Mouse (Mus musculus): Measurements from ENCODE around the gene Barx1. TPM values are rescaled to one million over a fixed set of nuclear protein-coding genes. Genes with fewer than 3 reads are reported as not detected.
A peak's percentile ranks its signal among the peaks of the same experiment; 100 is the strongest.

The Barx1 gene
- polyA plus RNA-seq, 1 experiment from 2014 or later: 0.57 TPM

GRCm38 (mm10) chr13:48660741-48661140 lies 2.1 kb upstream of the Barx1 start:
- H3K27ac ChIP-seq (replicated peaks in 1 of 2; ENCODE audit: control insufficient read depth in 1 of 2, insufficient read depth in 1 of 2, low read depth in 2 of 2, low read length in 2 of 2): no peak overlapping the region

GRCm38 (mm10) chr13:48661561-48661960 lies 1.2 kb upstream of the Barx1 start:
- WGBS: 14% methylated on average over 1 of the region's 1 CpGs

More at GRCm38 (mm10) chr13:48660741-48661140, 2.1 kb upstream of the Barx1 start:
- no peak overlapping the region for H3K9ac ChIP-seq (ENCODE audit: low read length)
- H3K4me2 ChIP-seq (ENCODE audit: low read length): no peak overlapping the region
- H3K9me3 ChIP-seq (ENCODE audit: control insufficient read depth, low read length): no peaks in the 10 kb centered on the region
- WGBS: 22% methylated on average over 6 of the region's 6 CpGs
- no peaks in the 10 kb centered on the region for H3K36me3 ChIP-seq (ENCODE audit: control insufficient read depth, insufficient read depth, low read length)
- no peak overlapping the region for H3K4me3 ChIP-seq (ENCODE audit: control insufficient read depth in 1 of 2, insufficient read depth in 1 of 2, low read depth in 1 of 2, low read length in 2 of 2)
- H3K4me1 ChIP-seq (ENCODE audit: control insufficient read depth in 2 of 2, insufficient read depth in 2 of 2, low read length in 2 of 2): peaks cover 3 to 32% of the 10 kb centered on the region in 2 experiments
- no peak for ATAC-seq (ENCODE audit: insufficient number of reproducible peaks, insufficient read depth, low FRiP score, low read depth)
- H3K27me3 ChIP-seq (ENCODE audit: control insufficient read depth, insufficient read depth, low read length): peaks cover 95% of the 10 kb centered on the region

GRCm38 (mm10) chr13:48663211-48663987 lies 601 bp downstream of the Barx1 start:
- no peaks in the 10 kb centered on the region for H3K36me3 ChIP-seq (ENCODE audit: control insufficient read depth, insufficient read depth, low read length)
- WGBS: 5% methylated on average over 53 of the region's 54 CpGs
- H3K4me1 ChIP-seq (ENCODE audit: control insufficient read depth in 2 of 2, insufficient read depth in 2 of 2, low read length in 2 of 2): peaks cover 3 to 30% of the 10 kb centered on the region in 2 experiments
- peak overlapping the region; percentile 30 to 46 for H3K4me3 ChIP-seq (ENCODE audit: control insufficient read depth in 1 of 2, insufficient read depth in 1 of 2, low read depth in 1 of 2, low read length in 2 of 2)
- peak overlapping the region; percentile 22; the same call in 1 of the 2 replicates for H3K9ac ChIP-seq (ENCODE audit: low read length)
- H3K4me2 ChIP-seq (ENCODE audit: low read length): peak overlapping the region; percentile 85
- H3K27ac ChIP-seq (replicated peaks in 1 of 2; ENCODE audit: control insufficient read depth in 1 of 2, insufficient read depth in 1 of 2, low read depth in 2 of 2, low read length in 2 of 2): no peak overlapping the region
- no peak for ATAC-seq (ENCODE audit: insufficient number of reproducible peaks, insufficient read depth, low FRiP score, low read depth)
- no peaks in the 10 kb centered on the region for H3K9me3 ChIP-seq (ENCODE audit: control insufficient read depth, low read length)
- peaks cover 95% of the 10 kb centered on the region for H3K27me3 ChIP-seq (ENCODE audit: control insufficient read depth, insufficient read depth, low read length)

More at GRCm38 (mm10) chr13:48661561-48661960, 1.2 kb upstream of the Barx1 start:
- Histone ChIP-seq H3K9ac (ENCODE audit: low read length) (no peak overlapping the region), H3K27ac (replicated peaks in 1 of 2; ENCODE audit: control insufficient read depth in 1 of 2, insufficient read depth in 1 of 2, low read depth in 2 of 2, low read length in 2 of 2) (no peak overlapping the region), H3K9me3 (ENCODE audit: control insufficient read depth, low read length) (no peaks in the 10 kb centered on the region), H3K4me3 (ENCODE audit: control insufficient read depth in 1 of 2, insufficient read depth in 1 of 2, low read depth in 1 of 2, low read length in 2 of 2) (no peak overlapping the region), H3K4me2 (ENCODE audit: low read length) (no peak overlapping the region), H3K27me3 (ENCODE audit: control insufficient read depth, insufficient read depth, low read length) (peaks cover 95% of the 10 kb centered on the region), H3K36me3 (ENCODE audit: control insufficient read depth, insufficient read depth, low read length) (no peaks in the 10 kb centered on the region), H3K4me1 (ENCODE audit: control insufficient read depth in 2 of 2, insufficient read depth in 2 of 2, low read length in 2 of 2) (peaks cover 3 to 32% of the 10 kb centered on the region in 2 experiments)
- no peak for ATAC-seq (ENCODE audit: insufficient number of reproducible peaks, insufficient read depth, low FRiP score, low read depth)

GRCm38 (mm10) chr13:48663988-48664339 lies 1.2 kb downstream of the Barx1 start:
- no peak for ATAC-seq (ENCODE audit: insufficient number of reproducible peaks, insufficient read depth, low FRiP score, low read depth)
- no peaks in the 10 kb centered on the region for H3K36me3 ChIP-seq (ENCODE audit: control insufficient read depth, insufficient read depth, low read length)

GRCm38 (mm10) chr13:48664916-48665655 lies 2.3 kb downstream of the Barx1 start:
- H3K4me3 ChIP-seq (ENCODE audit: control insufficient read depth in 1 of 2, insufficient read depth in 1 of 2, low read depth in 1 of 2, low read length in 2 of 2): no peak overlapping the region
- ATAC-seq (ENCODE audit: insufficient number of reproducible peaks, insufficient read depth, low FRiP score, low read depth): no peak
- H3K4me2 ChIP-seq (ENCODE audit: low read length): no peak overlapping the region
- no peaks in the 10 kb centered on the region for H3K9me3 ChIP-seq (ENCODE audit: control insufficient read depth, low read length)
- no peaks in the 10 kb centered on the region for H3K36me3 ChIP-seq (ENCODE audit: control insufficient read depth, insufficient read depth, low read length)
- no peak overlapping the region for H3K27ac ChIP-seq (replicated peaks in 1 of 2; ENCODE audit: control insufficient read depth in 1 of 2, insufficient read depth in 1 of 2, low read depth in 2 of 2, low read length in 2 of 2)
- H3K4me1 ChIP-seq (ENCODE audit: control insufficient read depth in 2 of 2, insufficient read depth in 2 of 2, low read length in 2 of 2): peaks cover 3 to 27% of the 10 kb centered on the region in 2 experiments; a peak in 3 of 4 replicates
- H3K27me3 ChIP-seq (ENCODE audit: control insufficient read depth, insufficient read depth, low read length): peaks cover 99% of the 10 kb centered on the region
- WGBS: 3% methylated on average over 39 of the region's 39 CpGs
- H3K9ac ChIP-seq (ENCODE audit: low read length): no peak overlapping the region

More at GRCm38 (mm10) chr13:48663988-48664339, 1.2 kb downstream of the Barx1 start:
- Histone ChIP-seq H3K4me1 (ENCODE audit: control insufficient read depth in 2 of 2, insufficient read depth in 2 of 2, low read length in 2 of 2) (peaks cover 7 to 30% of the 10 kb centered on the region in 2 experiments), H3K9me3 (ENCODE audit: control insufficient read depth, low read length) (no peaks in the 10 kb centered on the region), H3K27me3 (ENCODE audit: control insufficient read depth, insufficient read depth, low read length) (peaks cover 97% of the 10 kb centered on the region), H3K4me3 (ENCODE audit: control insufficient read depth in 1 of 2, insufficient read depth in 1 of 2, low read depth in 1 of 2, low read length in 2 of 2) (no peak overlapping the region), H3K4me2 (ENCODE audit: low read length) (no peak overlapping the region), H3K27ac (replicated peaks in 1 of 2; ENCODE audit: control insufficient read depth in 1 of 2, insufficient read depth in 1 of 2, low read depth in 2 of 2, low read length in 2 of 2) (no peak overlapping the region), H3K9ac (ENCODE audit: low read length) (no peak overlapping the region)
- 17% methylated on average over 7 of the region's 7 CpGs for WGBS

GRCm38 (mm10) chr13:48665656-48666597 lies 3.1 kb downstream of the Barx1 start:
- Histone ChIP-seq H3K4me2 (ENCODE audit: low read length) (peak overlapping the region; percentile 11; the same call in 1 of the 2 replicates), H3K4me3 (ENCODE audit: control insufficient read depth in 1 of 2, insufficient read depth in 1 of 2, low read depth in 1 of 2, low read length in 2 of 2) (peak overlapping the region in 1 of 2 experiments; percentile 4; a peak in 1 of 4 replicates)
- no peak for ATAC-seq (ENCODE audit: insufficient number of reproducible peaks, insufficient read depth, low FRiP score, low read depth)

GRCm38 (mm10) chr13:48667461-48667860 lies 4.7 kb downstream of the Barx1 start:
- 9% methylated on average over 4 of the region's 4 CpGs for WGBS
- Histone ChIP-seq H3K27ac (replicated peaks in 1 of 2; ENCODE audit: control insufficient read depth in 1 of 2, insufficient read depth in 1 of 2, low read depth in 2 of 2, low read length in 2 of 2) (no peak overlapping the region), H3K9ac (ENCODE audit: low read length) (no peak overlapping the region), H3K4me3 (ENCODE audit: control insufficient read depth in 1 of 2, insufficient read depth in 1 of 2, low read depth in 1 of 2, low read length in 2 of 2) (no peak overlapping the region), H3K9me3 (ENCODE audit: control insufficient read depth, low read length) (no peaks in the 10 kb centered on the region), H3K4me2 (ENCODE audit: low read length) (no peak overlapping the region), H3K36me3 (ENCODE audit: control insufficient read depth, insufficient read depth, low read length) (no peaks in the 10 kb centered on the region), H3K4me1 (ENCODE audit: control insufficient read depth in 2 of 2, insufficient read depth in 2 of 2, low read length in 2 of 2) (peaks cover 3 to 22% of the 10 kb centered on the region in 2 experiments; a peak in 3 of 4 replicates), H3K27me3 (ENCODE audit: control insufficient read depth, insufficient read depth, low read length) (peaks cover 96% of the 10 kb centered on the region)
- ATAC-seq (ENCODE audit: insufficient number of reproducible peaks, insufficient read depth, low FRiP score, low read depth): no peak

More at GRCm38 (mm10) chr13:48665656-48666597, 3.1 kb downstream of the Barx1 start:
- peaks cover 99% of the 10 kb centered on the region for H3K27me3 ChIP-seq (ENCODE audit: control insufficient read depth, insufficient read depth, low read length)
- WGBS: 3% methylated on average over 58 of the region's 58 CpGs
- H3K4me1 ChIP-seq (ENCODE audit: control insufficient read depth in 2 of 2, insufficient read depth in 2 of 2, low read length in 2 of 2): peaks cover 3 to 23% of the 10 kb centered on the region in 2 experiments; a peak in 3 of 4 replicates
- no peak overlapping the region for H3K9ac ChIP-seq (ENCODE audit: low read length)
- no peaks in the 10 kb centered on the region for H3K9me3 ChIP-seq (ENCODE audit: control insufficient read depth, low read length)
- H3K27ac ChIP-seq (replicated peaks in 1 of 2; ENCODE audit: control insufficient read depth in 1 of 2, insufficient read depth in 1 of 2, low read depth in 2 of 2, low read length in 2 of 2): no peak overlapping the region
- no peaks in the 10 kb centered on the region for H3K36me3 ChIP-seq (ENCODE audit: control insufficient read depth, insufficient read depth, low read length)

Measured in heart, embryonic 14.5 days (tissue).